Mouse (Mus musculus): Measurements from ENCODE around the gene Cbfa2t3.

The Cbfa2t3 gene

DNA sequence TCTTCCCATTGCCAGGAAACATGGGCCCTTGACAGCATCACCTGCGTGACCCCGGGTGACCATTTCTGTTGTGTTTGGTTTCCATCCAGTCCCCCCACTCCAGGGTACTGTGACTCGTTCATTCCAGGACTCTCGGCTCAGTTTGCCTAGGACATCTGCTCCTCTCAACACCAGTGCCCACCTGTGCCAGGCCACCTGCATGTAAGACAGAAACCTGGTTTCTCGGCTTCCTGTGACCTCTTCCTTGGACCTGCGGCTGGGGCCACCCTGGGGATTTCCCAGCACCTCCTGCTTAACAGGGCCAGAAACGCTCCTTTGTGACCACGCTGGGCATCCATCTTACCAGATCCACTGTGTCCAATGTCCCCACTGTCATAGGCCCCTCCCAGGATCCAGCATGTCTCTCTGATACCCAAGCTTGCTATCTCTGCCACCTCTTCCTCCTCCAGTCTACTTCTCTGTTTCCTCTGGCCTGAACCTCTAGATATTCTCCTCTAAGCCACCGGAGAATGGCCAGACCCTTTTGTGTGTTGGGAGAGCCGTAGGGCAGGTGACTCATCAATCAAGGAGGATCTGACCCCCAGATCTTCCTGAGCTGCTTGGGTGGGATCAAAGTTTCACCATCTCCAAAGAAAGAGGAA, 19.1 kb upstream of the Cbfa2t3 start:
- DNase-seq (ENCODE audit: low spot score), result no peak

DNA sequence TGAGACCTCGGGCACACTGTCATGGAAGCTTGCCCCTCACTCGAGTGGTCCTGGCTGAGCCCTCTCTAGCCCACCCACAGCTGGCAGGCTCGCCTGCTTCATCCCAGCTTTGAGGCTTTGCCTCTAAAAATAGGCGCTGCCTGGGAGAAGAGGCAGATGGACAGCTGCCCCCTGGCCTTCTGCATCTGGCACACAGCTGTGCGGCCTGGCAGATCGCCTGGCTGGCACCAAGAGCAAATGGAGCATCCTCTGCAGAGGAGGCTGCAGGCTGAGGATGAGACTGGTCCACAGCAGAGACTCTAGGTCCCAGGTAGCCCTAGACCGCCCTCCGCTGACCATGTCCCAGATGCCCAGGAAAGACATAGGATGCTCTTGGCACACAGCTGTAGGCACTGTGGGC, 17.7 kb upstream of the Cbfa2t3 start:
- no peak for DNase-seq (ENCODE audit: low spot score)

DNA sequence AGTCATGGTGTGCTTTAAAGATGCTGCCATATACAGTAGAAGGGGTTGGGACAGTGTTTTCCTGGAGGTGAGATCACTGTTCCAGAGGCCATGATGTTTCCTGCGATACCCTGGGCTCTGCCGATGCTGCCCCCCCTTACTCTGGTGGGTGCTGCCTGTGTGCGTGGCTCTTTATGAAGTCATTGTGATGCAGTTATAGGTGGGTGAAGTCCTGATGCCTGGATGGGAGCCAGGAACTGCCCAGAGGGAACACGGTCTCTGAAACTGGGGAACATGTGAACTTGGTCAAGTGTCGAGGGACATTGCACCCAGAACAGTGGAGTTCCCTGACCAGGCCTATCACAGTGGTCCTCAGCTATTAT, 14.2 kb upstream of the Cbfa2t3 start:
- no peak for DNase-seq (ENCODE audit: low spot score)

DNA sequence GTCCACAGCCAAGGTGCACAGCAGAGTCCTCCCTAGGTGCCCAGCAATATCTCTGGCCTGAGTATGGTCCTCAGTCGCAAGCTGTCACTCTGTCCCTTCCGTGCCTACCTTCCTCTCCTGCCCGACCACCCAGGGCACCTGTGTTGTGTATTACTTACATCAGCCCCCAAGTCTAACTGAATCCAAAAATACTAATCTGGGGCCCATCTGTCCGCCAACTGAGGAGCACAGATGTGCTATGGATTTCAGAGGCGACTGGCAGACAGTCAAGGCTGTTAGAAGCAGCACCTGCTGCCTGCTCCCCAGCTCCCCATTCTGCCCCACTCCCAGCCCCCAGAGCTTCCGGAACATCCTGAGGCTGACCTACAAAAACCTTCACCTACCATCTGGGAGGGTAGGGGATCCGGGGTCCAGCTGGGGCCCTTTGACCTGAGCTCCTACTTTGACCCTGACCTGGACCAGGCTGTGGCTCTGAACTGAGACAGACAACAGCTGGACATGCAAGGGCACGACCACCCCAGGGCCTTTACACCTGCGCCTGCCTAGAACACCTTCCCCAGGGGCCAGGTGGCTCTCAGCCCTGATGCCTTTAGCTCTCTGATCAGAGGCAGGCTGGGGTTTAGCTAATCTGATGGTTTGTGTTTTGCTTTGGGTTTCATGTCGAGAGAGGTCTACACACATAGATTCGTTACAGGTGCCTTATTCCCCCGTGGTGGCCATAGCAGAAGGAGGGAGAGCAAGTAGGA, 13.7 kb upstream of the Cbfa2t3 start:
- no peak for DNase-seq (ENCODE audit: low spot score)

DNA sequence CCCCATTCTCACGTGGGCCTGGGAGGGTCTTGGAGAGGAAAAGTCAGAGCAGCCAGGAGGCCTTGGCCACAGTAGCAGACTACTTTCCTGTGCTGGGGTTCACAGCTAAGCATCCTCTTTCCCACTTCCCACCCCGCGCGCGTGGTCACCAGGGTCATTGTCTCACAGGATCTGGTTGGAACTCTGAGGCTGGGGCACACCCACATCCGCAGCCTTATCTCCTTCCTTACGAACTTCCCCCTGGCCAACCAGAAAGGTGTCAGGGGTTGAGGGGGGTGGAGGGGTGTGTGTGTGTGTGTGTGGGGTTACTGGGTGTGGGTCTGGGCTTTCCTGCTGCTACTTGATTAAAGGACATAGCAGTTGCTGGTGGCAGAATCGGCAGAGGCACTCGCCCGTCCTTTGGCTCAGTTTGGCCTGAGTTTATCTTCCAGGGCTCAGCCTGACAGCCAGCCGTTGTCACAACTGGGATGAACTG, 13.0 kb upstream of the Cbfa2t3 start:
- no peak for DNase-seq (ENCODE audit: low spot score)

DNA sequence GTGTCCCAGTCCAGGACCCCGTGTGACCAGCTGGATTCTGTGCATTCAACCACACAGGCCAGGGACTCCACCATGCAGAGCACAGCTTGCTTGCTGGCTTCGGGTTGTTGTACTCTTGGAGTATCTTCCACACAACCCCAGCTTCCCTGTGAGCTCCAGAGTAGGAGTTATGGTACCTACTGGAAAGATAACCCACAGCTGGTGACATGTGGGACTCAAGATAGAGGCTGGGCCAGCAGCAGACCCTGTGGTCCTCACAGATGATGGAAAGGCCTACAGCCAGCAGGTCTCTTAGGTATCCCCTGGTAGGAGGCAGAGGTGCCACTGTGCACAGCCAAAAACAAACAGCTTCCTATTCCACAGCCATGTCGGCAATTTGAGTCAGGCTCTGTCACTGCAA, 12.6 kb upstream of the Cbfa2t3 start:
- no peak for DNase-seq (ENCODE audit: low spot score)

DNA sequence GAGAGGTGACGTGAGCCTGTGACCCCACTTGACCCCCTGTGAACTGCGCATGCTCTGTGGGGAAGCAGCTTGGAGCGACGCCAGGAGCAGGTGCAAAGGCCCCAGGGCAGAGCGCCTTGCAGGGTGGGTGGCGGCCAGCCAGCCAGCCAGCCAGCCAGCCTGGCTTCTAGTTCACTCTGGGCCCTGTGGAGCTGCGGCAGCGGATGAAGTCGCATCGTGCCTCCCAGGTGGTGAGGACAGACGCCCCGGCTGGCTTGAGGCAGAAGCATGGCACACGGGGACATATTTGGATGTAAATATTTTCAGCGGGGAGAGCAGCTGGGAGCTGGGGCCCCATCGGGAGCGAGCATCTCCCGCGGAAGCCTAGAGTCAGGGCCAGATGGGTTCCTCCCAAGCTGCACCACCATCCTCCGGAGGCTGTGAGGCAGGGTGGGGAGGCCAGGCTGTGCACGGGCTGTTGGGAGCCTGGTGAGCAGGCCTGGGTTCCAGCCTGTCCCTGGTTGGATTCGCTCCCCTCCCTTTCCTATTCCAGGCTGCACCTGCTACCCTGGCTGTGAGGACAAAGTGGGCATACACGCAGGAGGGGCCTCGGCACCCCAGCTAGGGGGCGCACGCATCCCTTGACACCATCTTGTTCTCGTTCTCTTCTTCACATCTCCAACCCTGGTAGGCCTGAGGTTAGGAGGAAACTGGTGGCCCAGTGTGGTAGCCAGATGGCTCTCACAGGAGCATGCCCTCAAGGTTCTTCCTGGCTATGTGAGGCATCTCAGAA, 10.6 kb upstream of the Cbfa2t3 start:
- no peak for DNase-seq (ENCODE audit: low spot score)

DNA sequence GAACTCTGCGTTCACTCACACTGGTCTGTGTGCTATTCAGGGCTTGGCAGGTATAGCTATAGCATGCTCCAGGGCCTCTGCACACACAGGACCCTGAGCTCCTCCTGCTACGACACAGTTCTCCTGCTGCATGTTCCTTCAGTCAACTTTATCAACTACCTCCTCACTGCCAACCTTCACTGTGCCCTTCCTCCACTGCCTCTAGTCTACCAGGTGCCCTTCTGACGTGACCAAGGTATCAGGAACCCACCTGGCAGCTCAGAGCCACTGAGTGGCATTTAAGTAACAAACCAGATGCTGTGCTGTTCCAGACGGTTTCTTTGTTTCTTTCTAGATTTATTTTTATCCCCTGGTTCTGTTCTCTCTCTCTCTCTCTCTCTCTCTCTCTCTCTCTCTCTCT, 8.3 kb upstream of the Cbfa2t3 start:
- DNase-seq (ENCODE audit: low spot score), result no peak

DNA sequence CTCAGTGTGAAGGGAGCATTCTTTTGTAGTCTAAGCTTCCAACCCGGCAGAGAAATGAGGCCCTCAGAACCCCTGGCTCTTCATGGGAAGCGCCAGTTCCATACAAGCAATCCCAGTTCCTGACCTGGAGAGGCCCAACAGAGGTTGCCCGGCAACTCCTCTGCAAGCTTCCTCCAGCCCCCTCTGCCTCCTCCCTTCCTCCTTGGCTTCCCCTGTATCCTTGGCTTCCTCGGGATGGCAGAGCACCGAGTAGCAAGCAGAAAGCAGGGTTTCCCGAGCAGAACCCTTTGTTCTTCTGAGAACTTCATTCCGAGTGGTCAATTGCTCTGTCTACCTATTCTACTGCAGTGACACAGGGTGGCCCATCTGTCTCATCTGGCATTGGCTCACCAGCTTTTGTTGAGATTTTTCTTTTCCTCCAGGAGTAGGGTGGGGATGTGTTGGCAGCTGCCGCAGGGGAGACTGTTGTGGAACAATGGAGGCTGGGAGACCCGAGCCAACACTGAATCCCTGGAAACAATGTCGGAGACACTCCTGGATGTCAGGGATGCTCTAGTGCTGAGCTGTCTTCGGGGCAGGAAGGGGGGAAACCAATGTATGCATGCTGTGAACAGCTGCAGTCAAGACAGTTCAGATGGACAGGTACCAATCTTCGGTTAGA, 7.1 kb upstream of the Cbfa2t3 start:
- DNase-seq (ENCODE audit: low spot score), result no peak

DNA sequence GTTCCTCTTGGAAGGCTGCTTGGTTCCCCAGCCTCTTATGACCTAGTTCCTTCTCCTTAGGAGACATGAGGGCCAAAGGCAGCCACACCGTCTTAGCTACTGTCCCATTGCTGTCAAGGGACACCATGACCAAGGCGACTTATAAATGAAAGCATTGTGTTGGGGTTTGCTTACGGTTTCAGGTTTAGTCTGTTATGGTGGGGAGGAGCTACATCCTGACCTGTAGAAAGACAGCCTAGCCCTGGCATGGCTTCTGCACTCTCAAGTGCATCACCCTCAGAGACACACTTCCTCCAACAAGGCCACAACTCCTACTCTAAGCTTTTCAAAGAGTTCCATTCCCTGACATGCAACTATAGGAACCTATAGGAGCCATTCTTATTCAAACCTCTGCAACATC, 5.7 kb upstream of the Cbfa2t3 start:
- DNase-seq (ENCODE audit: low spot score), result no peak

DNA sequence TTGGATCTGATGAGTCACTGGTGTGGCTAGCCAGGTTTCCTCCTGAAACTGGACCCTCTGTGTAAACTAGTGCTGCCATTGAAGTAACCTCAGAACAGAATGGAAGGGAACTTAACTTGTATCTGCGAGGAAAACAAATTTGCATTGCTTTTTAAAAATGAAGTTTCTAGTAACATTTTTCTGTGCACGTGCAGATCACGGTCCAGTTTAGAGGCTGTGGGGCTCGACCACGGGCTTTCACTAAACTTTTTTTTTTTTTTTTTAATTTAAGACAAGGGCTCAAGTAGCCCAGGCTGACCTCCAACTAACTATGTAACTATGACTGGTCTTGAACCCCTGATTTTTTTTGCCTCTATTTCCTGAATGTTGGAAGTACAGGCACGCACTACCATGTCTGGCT, 4.0 kb upstream of the Cbfa2t3 start:
- no peak for DNase-seq (ENCODE audit: low spot score)

DNA sequence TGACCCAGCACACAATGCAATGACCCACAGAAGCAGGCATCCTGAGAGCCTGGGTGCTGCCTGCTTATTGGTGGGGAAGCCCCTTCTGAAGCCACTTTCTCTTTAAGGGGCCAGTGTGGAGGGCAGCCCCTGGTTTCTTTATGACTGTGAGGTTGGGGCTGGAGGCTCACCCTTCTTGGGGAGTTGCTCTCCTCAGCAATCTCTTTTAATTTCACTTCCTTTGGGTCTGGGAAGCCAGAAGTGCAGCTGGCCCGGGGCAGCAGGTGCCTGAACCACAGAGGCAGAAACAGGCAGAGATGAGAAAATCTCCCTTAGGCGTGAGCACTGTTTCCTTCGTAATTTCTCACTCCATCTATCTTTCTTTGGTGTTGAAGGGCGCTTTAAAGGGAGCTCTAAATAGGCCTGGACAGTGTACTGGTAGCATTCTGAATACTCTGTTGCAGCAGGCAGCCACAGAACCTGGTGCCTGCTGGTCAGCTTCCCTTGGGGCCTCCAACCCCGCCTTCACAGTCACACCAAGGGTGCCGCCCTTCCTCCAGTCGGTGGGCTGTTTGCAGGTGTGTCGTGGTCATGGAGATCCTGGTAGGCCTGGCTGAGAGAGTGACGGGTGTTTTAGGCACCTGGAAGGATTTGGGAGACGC, 3.5 kb upstream of the Cbfa2t3 start:
- no peak for DNase-seq (ENCODE audit: low spot score)

DNA sequence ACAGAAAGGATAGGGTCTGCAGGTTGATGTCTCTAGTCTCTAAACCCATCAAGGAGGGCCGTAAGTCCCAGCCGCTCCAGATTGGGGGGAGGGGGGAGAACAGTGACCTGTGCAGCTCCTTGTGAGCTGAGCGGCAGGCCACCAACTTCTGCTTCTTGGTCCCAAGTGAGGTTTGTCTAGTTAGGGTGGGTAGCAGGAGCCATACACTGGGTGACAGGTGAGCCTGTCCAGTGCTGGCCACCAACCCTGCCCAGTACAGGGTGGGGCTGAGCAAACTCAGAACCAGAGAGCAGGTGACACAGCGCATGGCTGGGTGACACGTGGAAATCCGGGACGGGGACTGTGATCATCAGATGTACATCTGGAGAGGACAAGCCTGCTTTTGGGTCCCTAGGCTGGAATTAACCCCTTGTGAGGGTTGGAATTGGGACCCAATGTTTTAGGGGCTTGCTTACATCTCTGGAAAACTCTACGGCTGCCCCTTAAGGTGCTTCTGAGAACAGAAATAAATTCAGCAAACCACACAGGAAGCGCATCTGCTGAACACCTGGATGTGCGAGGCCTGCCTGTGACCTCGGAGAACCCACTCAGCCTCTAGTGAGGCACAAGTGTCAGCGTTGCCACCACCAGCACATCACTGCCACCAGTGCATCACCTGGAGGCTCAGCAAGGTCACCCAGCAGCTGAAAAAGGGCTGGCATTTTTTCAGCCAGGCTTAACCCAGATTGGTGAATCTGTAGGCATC, 2.7 kb upstream of the Cbfa2t3 start:
- DNase-seq (ENCODE audit: low spot score), result no peak

DNA sequence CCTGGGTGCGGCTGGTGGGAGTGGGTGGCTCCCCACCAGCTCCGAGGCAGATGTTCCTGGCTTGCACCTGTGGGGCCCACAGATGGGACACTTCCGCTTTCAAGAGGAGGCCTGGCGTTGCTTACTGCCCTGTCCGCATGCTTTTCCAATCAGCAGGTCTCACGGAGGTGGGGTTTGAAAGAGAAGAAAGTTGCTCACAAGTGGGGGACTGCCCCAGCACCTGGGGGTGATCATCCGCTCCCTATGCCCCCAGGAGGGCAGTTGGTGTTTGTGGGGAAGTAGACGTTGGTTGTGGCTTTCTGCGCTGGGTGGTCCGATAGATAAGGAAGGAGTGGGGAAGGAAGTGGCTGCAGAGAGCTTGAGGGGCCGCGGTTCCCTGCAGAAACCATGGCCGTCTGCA, 1.7 kb upstream of the Cbfa2t3 start:
- DNase-seq (ENCODE audit: low spot score), result no peak

DNA sequence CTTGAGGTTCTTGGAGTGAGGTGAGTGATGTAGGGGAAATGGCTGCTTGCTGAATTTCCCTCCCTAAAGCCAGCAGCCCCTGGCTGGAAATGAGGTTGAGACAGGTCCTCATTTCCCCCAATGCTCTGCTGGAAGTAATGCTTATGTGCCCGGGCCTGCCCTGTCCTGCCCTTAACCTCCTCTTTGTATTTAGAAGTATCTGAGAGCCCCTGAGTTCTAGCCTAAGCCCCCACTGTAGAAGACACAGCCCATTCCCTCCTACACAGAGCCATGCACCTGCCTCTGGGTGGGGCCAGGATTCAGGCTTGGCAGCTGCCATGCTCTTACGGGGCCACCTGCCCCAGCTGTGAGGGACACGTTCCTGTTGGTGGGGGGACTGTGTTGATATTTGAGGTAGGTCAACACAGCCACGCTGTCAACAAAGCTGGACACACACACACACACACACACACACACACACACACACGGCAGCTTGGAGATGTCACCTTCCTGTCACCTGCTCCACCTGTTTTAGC, 598 bp downstream of the Cbfa2t3 start:
- no peak for DNase-seq (ENCODE audit: low spot score)

DNA sequence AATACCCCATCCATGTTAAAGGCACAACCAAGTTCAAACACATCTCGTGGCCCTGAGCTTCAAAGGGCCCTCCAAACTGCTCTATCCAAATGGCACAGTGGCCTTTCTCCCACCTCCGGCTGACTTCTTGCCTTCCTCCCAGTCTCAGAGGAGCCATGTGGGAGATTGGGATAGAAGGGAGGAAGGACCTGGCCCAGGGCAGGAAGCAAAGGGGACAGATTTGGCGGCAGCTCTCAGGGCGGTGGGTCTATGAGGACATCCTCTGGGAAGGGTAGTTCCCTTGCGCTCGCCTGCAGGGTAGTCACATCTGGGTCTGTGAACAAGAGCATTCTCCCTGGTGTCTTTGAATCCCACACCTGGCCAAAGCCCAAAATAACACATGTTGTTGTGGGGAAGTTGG, 1.3 kb downstream of the Cbfa2t3 start:
- DNase-seq (ENCODE audit: low spot score), result no peak

DNA sequence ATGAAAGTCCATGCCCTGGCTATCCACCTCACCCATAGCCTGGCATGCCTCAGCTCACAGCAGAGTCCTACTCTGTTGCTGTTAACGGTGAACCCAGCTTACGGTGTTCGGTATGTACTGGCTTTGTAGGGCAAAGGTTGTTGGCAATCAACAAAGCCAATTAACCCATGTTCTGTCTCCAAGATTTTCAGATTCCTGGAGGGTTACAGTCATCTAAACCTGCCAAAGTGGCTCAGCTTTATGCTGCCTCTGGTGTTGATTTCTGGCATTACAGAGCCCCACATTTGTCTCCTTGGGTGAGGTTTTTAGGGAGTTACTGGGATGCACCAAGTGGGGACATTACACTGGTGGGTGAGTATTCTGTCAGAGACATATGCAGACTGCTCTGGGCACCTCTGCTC, 1.7 kb downstream of the Cbfa2t3 start:
- DNase-seq (ENCODE audit: low spot score), result no peak

DNA sequence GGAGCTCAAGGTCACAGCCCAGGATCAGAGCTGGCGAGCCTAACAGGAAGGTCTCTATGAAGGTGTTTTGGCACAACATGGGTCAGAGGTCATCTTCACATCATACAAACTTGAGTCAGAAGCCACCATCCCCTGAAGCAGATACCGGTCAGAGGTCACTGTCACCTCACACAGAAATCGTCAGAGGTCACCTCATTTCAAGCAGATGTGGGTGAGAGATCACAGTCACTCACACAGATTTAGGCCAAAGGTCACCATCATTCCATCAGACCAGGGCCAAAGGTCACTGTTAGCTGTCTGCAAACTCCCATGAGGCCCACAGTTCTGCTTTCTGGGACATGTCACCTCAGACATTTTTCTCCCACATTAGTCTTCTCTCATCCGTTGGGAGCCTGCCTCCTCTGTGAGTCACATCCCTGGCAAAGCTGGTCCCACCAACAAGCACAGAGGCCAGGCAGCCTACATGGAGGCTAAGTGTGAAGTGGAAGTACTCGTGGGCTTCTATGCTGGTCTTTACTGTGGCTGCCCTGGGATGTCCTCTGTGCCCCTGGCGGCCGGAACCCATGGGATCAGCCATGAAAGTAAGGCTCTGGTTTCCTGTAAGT, 3.4 kb downstream of the Cbfa2t3 start:
- DNase-seq (ENCODE audit: low spot score), result no peak

DNA sequence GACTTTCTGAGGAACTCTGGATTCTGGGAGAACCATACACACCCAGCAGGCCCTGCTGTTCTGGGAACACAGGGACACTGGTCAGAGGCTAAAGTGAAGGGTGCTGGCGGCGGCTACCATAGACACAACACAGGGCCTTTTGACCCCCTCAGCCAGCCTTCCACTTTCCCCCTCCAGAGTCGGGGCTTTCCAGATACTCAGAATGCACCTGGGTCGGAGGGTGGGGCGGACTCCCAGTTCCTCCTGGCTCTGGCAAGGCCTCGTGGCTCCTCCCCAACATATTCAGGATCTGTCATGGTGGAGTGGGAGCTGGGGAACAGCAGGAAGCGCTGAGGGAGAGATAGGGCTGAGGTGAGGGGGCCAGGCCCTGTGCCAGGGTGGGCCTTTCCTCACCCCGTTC, 6.8 kb downstream of the Cbfa2t3 start:
- DNase-seq (ENCODE audit: low spot score), result no peak

DNA sequence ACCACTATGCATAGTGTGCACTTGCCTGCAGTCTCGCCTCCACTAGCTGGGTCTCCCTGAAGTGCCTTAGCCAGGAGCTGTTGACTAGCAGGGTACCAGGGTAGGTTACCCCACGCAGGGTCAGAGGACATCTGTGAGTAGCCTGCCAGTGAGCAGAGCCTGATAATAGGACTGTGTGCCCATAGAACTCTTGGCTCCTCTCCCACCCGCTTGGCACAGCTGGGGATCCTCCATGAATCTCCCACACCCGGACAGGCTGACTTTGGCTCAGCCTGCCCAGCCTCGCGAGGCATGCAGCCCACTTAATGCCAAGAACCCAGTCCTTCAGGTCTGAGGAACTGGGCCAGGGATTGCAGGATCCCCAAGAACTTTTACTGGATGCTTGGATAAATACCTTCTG, 7.9 kb downstream of the Cbfa2t3 start:
- DNase-seq (ENCODE audit: low spot score), result no peak

DNA sequence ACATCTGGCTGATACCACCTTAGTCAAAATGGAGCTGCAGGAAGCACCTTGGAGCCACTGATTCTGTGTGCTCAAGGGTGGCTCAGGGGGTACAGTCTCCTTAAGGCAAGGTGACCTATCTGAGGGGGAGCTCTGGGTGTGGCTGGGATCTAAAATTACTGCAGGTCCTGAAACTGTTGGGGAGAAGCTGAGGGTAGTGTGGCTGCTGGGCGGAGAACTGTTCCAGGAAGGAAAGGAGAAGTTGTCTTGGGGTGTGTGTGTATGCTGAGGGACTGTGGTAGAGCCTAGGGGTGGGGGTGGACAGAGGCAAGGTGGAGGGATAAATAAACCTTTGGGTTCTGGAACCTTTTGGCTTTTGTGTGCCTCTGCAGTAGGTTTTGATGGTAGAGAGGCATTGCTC, 9.6 kb downstream of the Cbfa2t3 start:
- DNase-seq (ENCODE audit: low spot score), result no peak
